Mouse (Mus musculus) MEL (cell line): ENCODE data around the gene Tex44. TPM values are rescaled to one million over a fixed set of nuclear protein-coding genes. Genes with fewer than 3 reads are reported as not detected.

Experiments
- DNase-seq: peaks from one replicate; pipeline ENCODE4 v3.0.0; 2011; ENCODE audit warnings: low read depth, low spot score
- H3K27ac ChIP-seq: 2 replicates; pipeline ENCODE4 v1.5.1; 2012; ENCODE audit warnings: low read depth, mild to moderate bottlenecking, control low read depth, low read length, moderate library complexity; ENCODE audit not compliant: control insufficient read depth
- H3K27me3 ChIP-seq, 2 experiments: fragments of 150-350 bp in 1 of 2; sonication (generic) in 1 of 2; 2 replicates each; pipeline ENCODE4 v1.6.1; 2012; ENCODE audit warnings: low read length in 2 of 2, mild to moderate bottlenecking in 2 of 2, improper control_type of control experiment in 1 of 2, moderate library complexity in 1 of 2; ENCODE audit not compliant: insufficient read depth in 2 of 2, control insufficient read depth in 1 of 2
- H3K36me3 ChIP-seq, 2 experiments: 2 replicates each; pipeline ENCODE4 v1.6.1; 2012 to 2014; ENCODE audit warnings: low read length in 2 of 2, improper control_type of control experiment in 1 of 2, inconsistent platforms in 1 of 2, mild to moderate bottlenecking in 1 of 2; ENCODE audit not compliant: insufficient read depth in 2 of 2, control insufficient read depth in 1 of 2
- H3K4me1 ChIP-seq, 2 experiments: fragments of 150-350 bp in 1 of 2; sonication (generic) in 1 of 2; 2 replicates each; pipeline ENCODE4 v1.6.1; 2012; ENCODE audit warnings: low read length in 2 of 2, improper control_type of control experiment in 1 of 2, mild to moderate bottlenecking in 1 of 2; ENCODE audit not compliant: insufficient read depth in 2 of 2, control insufficient read depth in 1 of 2
- H3K4me3 ChIP-seq, 2 experiments: fragments of 150-350 bp in 1 of 2; sonication (generic) in 1 of 2; 2 replicates each; pipeline ENCODE4 v1.5.1; 2012; ENCODE audit warnings: low read depth in 2 of 2, low read length in 2 of 2, mild to moderate bottlenecking in 2 of 2, moderate library complexity in 2 of 2, control low read depth in 1 of 2, improper control_type of control experiment in 1 of 2; ENCODE audit not compliant: control insufficient read depth in 1 of 2, insufficient read depth in 1 of 2
- H3K79me2 ChIP-seq: 2 replicates; pipeline ENCODE4 v1.6.1; 2012; ENCODE audit warnings: mild to moderate bottlenecking, low read length, moderate library complexity; ENCODE audit not compliant: control insufficient read depth, poor library complexity, insufficient read depth
- H3K9ac ChIP-seq: 2 replicates; pipeline ENCODE4 v1.6.1; 2012; ENCODE audit warnings: low read depth, mild to moderate bottlenecking, control low read depth, low read length, moderate library complexity; ENCODE audit not compliant: control insufficient read depth, poor library complexity, severe bottlenecking
- H3K9me3 ChIP-seq: fragments of 150-350 bp; sonication (generic); replicated peaks from 2 replicates; pipeline ENCODE4 v1.6.1; 2012; ENCODE audit warnings: mild to moderate bottlenecking, low read length, improper control_type of control experiment, moderate library complexity; ENCODE audit not compliant: insufficient read depth
- CHD1 ChIP-seq: IDR thresholded peaks from 2 replicates; pipeline ENCODE4 v1.6.1; 2012; ENCODE audit warnings: low read depth, mild to moderate bottlenecking, inconsistent platforms, low read length, improper control_type of control experiment
- CHD2 ChIP-seq: IDR thresholded peaks from 2 replicates; pipeline ENCODE4 v1.6.1; 2011; ENCODE audit warnings: low read length, improper control_type of control experiment
- E2F4 ChIP-seq: IDR thresholded peaks from 2 replicates; pipeline ENCODE4 v1.6.1; 2011; ENCODE audit warnings: low read depth, low read length, improper control_type of control experiment, borderline replicate concordance
- ELF1 ChIP-seq: IDR thresholded peaks from 2 replicates; pipeline ENCODE4 v1.6.1; 2014; ENCODE audit warnings: low read depth, mild to moderate bottlenecking, inconsistent platforms, low read length, improper control_type of control experiment, moderate library complexity
- EP300 ChIP-seq, 2 experiments: IDR thresholded peaks; 2 replicates each; pipeline ENCODE4 v1.6.1; 2011; ENCODE audit warnings: improper control_type of control experiment in 2 of 2, low read length in 2 of 2, low read depth in 1 of 2, mild to moderate bottlenecking in 1 of 2
- ETS1 ChIP-seq: IDR thresholded peaks from 2 replicates; pipeline ENCODE4 v1.6.1; 2012; ENCODE audit warnings: low read depth, mild to moderate bottlenecking, inconsistent platforms, low read length, improper control_type of control experiment, moderate library complexity
- GABPA ChIP-seq: IDR thresholded peaks from 2 replicates; pipeline ENCODE4 v1.6.1; 2012; ENCODE audit warnings: low read depth, mild to moderate bottlenecking, inconsistent platforms, low read length, improper control_type of control experiment, moderate library complexity
- GATA1 ChIP-seq: IDR thresholded peaks from 2 replicates; pipeline ENCODE4 v1.6.1; 2011; ENCODE audit warnings: low read depth, low read length, improper control_type of control experiment
- HCFC1 ChIP-seq: IDR thresholded peaks from 2 replicates; pipeline ENCODE4 v1.6.1; 2012; ENCODE audit warnings: low read depth, mild to moderate bottlenecking, inconsistent platforms, low read length, improper control_type of control experiment, moderate library complexity
- KAT2A ChIP-seq: conservative IDR thresholded peaks from 2 replicates; pipeline ENCODE4 v1.6.1; 2012; ENCODE audit warnings: low read depth, low read length, improper control_type of control experiment, inconsistent platforms
- MAFK ChIP-seq: IDR thresholded peaks from 2 replicates; pipeline ENCODE4 v1.6.1; 2011; ENCODE audit warnings: low read depth, mild to moderate bottlenecking, low read length, improper control_type of control experiment, borderline replicate concordance
- MEF2A ChIP-seq: IDR thresholded peaks from 2 replicates; pipeline ENCODE4 v1.6.1; 2014; ENCODE audit warnings: low read depth, mild to moderate bottlenecking, inconsistent platforms, low read length, improper control_type of control experiment; ENCODE audit not compliant: poor library complexity, insufficient replicate concordance, severe bottlenecking; ENCODE audit errors: extremely low read depth
- MYB ChIP-seq: IDR thresholded peaks from 2 replicates; pipeline ENCODE4 v1.6.1; 2011; ENCODE audit warnings: mild to moderate bottlenecking, low read depth, low read length, improper control_type of control experiment
- MYC ChIP-seq: IDR thresholded peaks from 2 replicates; pipeline ENCODE4 v1.6.1; 2011; ENCODE audit warnings: low read depth, mild to moderate bottlenecking, low read length, improper control_type of control experiment, moderate library complexity
- NRF1 ChIP-seq: IDR thresholded peaks from 2 replicates; pipeline ENCODE4 v1.6.1; 2014; ENCODE audit warnings: low read depth, mild to moderate bottlenecking, inconsistent platforms, low read length, improper control_type of control experiment, moderate library complexity; ENCODE audit not compliant: poor library complexity, insufficient read depth, severe bottlenecking
- POLR2A ChIP-seq, 2 experiments: IDR thresholded peaks; 2 replicates each; pipeline ENCODE4 v1.6.1; 2011 to 2012; ENCODE audit warnings: low read length in 2 of 2, mild to moderate bottlenecking in 2 of 2, control low read depth in 1 of 2, improper control_type of control experiment in 1 of 2, low read depth in 1 of 2, moderate library complexity in 1 of 2; ENCODE audit not compliant: control insufficient read depth in 1 of 2, insufficient read depth in 1 of 2, poor library complexity in 1 of 2
- POLR2AphosphoS2 ChIP-seq: IDR thresholded peaks from 2 replicates; pipeline ENCODE4 v1.6.1; 2011; ENCODE audit warnings: low read length, improper control_type of control experiment
- POLR2AphosphoS5 ChIP-seq: IDR thresholded peaks from 2 replicates; pipeline ENCODE4 v1.6.1; 2012; ENCODE audit warnings: low read depth, borderline replicate concordance, mild to moderate bottlenecking, inconsistent platforms, low read length, moderate library complexity, mixed read lengths
- RCOR1 ChIP-seq: IDR thresholded peaks from 2 replicates; pipeline ENCODE4 v1.6.1; 2012; ENCODE audit warnings: low read depth, mild to moderate bottlenecking, inconsistent platforms, low read length, improper control_type of control experiment
- SIN3A ChIP-seq: IDR thresholded peaks from 2 replicates; pipeline ENCODE4 v1.6.1; 2012; ENCODE audit warnings: low read length, improper control_type of control experiment, inconsistent platforms
- TAL1 ChIP-seq: IDR thresholded peaks from 2 replicates; pipeline ENCODE4 v1.6.1; 2012; ENCODE audit warnings: mild to moderate bottlenecking, inconsistent platforms, low read length, moderate library complexity, mixed read lengths
- TBP ChIP-seq: IDR thresholded peaks from 2 replicates; pipeline ENCODE4 v1.8.0; 2011; ENCODE audit warnings: low read depth, low read length, improper control_type of control experiment
- USF1 ChIP-seq: IDR thresholded peaks from 2 replicates; pipeline ENCODE4 v1.6.1; 2014; ENCODE audit warnings: low read depth, mild to moderate bottlenecking, inconsistent platforms, low read length, improper control_type of control experiment, moderate library complexity
- ZC3H11A ChIP-seq: IDR thresholded peaks from 2 replicates; pipeline ENCODE4 v1.6.1; 2012; ENCODE audit warnings: low read depth, mild to moderate bottlenecking, inconsistent platforms, low read length, improper control_type of control experiment
- ZKSCAN1 ChIP-seq: IDR thresholded peaks from 2 replicates; pipeline ENCODE4 v1.6.1; 2012; ENCODE audit warnings: low read depth, mild to moderate bottlenecking, inconsistent platforms, low read length, improper control_type of control experiment, moderate library complexity
- ZMIZ1 ChIP-seq: IDR thresholded peaks from 2 replicates; pipeline ENCODE4 v1.6.1; 2012; ENCODE audit warnings: low read depth, mild to moderate bottlenecking, inconsistent platforms, low read length, improper control_type of control experiment, moderate library complexity
- ZNF384 ChIP-seq: IDR thresholded peaks from 2 replicates; pipeline ENCODE4 v1.6.1; 2012; ENCODE audit warnings: low read depth, mild to moderate bottlenecking, inconsistent platforms, low read length, improper control_type of control experiment
- polyA plus RNA-seq, 2 experiments: library from polyadenylated mRNA; stranded (reverse) in 1 of 2; unstranded in 1 of 2; fragments of >175 nt in 1 of 2; fragments of >200 nt in 1 of 2; gene quantifications; 2 replicates each; pipeline versions ENCODE4 v1.2.1 to v1.2.4; 2012; ENCODE audit warnings: low replicate concordance in 2 of 2, low read depth in 1 of 2; ENCODE audit not compliant: insufficient read length in 2 of 2, insufficient read depth in 1 of 2, missing spikeins in 1 of 2
- total RNA-seq: library from RNA; depleted of rRNA; stranded (reverse); fragments of 300-350 nt; gene quantifications from 2 replicates; pipeline ENCODE4 v1.2.3, GENCODE M21; 2012

Gene Tex44
- total and polyA plus RNA-seq, 3 experiments, result not detected

- TF ChIP-seq NRF1, result no peak
- TF ChIP-seq KAT2A, result no peak
Observed at GRCm38 (mm10) chr1:86430056-86430455, 3.9 kb downstream of the Tex44 start (continued).

DNA sequence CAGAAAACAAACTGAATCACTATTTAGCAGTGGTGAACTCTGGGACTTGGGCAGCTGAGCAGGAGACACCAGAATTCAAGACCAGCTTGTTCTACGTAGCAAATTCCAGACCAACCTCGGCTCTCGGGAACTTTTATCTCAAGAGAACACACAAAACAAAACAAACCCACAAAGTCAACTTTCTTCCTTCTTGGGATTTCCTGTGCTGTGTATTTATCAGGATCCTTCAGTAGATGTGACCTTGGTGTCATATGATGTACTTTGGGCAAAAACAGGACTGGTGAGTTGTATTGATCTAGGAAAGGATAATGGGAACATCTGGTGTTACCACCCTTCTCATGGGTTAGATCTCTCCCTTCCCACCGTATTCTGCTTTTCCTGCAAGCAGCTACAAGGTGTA is 6.6 kb downstream of the Tex44 start:
- no peaks in the 10 kb centered on the region for H3K27me3 ChIP-seq
- 0 out of 2 replicates have a peak overlapping the region, but pooled peaks have one; percentile 16 for H3K27ac ChIP-seq
- H3K36me3 ChIP-seq, result peaks cover 0 to 36% of the 10 kb centered on the region in 2 experiments; a peak in 2 of 4 replicates
- no peak overlapping the region for H3K4me3 ChIP-seq
- no peak overlapping the region for H3K9ac ChIP-seq
- H3K4me1 ChIP-seq, result peaks cover 12 to 46% of the 10 kb centered on the region in 2 experiments
- peaks cover 2% of the 10 kb centered on the region; the same call in 1 of the 2 replicates for H3K79me2 ChIP-seq
- H3K9me3 ChIP-seq, result no peaks in the 10 kb centered on the region
- peak; percentile 50 for DNase-seq
- TF ChIP-seq MEF2A, result no peak
- 0 out of 2 replicates have a peak, but pooled peaks have one; percentile 32 for TF ChIP-seq GATA1
- TF ChIP-seq RCOR1, result peak; percentile 36; the same call in 1 of the 2 replicates
- no peak for TF ChIP-seq POLR2A (IDR thresholded peaks at IDR 0.05; ENCODE audit: control insufficient read depth in 1 of 2, insufficient read depth in 1 of 2, low read depth in 1 of 2, low read length in 2 of 2, poor library complexity in 1 of 2)
- peak in 1 of 2 experiments; percentile 51; a peak in 2 of 4 replicates for TF ChIP-seq EP300 (IDR thresholded peaks at IDR 0.05; ENCODE audit: low read depth in 1 of 2, low read length in 2 of 2)
- TF ChIP-seq ZC3H11A, result no peak
- no peak for TF ChIP-seq CHD1
- TF ChIP-seq MAFK, result no peak
- no peak for TF ChIP-seq ZMIZ1
- TF ChIP-seq GABPA, result no peak
- no peak for TF ChIP-seq TBP
- TF ChIP-seq POLR2AphosphoS2, result no peak
- TF ChIP-seq USF1, result peak; percentile 46
- no peak for TF ChIP-seq ZKSCAN1
- peak; percentile 52 for TF ChIP-seq TAL1
- TF ChIP-seq E2F4, result no peak
- TF ChIP-seq MYB, result no peak
- TF ChIP-seq ZNF384, result no peak
- TF ChIP-seq NRF1, result no peak
- TF ChIP-seq SIN3A, result 0 out of 2 replicates have a peak, but pooled peaks have one; percentile 21
- TF ChIP-seq HCFC1, result no peak
- TF ChIP-seq POLR2AphosphoS5, result no peak
- TF ChIP-seq CHD2, result no peak
- no peak for TF ChIP-seq MYC
- no peak for TF ChIP-seq ELF1
- TF ChIP-seq ETS1, result peak; percentile 62
